Mouse (Mus musculus) embryonic facial prominence, embryonic 15.5 days (tissue): ENCODE data around the gene Hsd11b2. TPM values are rescaled to one million over a fixed set of nuclear protein-coding genes. Genes with fewer than 3 reads are reported as not detected.

Source experiments
- ATAC-seq: fragments of 200-750 bp; cut with Nextera tagmentation; 2 replicates; pipeline ENCODE4 v1.8.0; 2017; ENCODE audit warnings: low read depth, moderate TSS enrichment; ENCODE audit not compliant: insufficient number of reproducible peaks, low FRiP score, low TSS enrichment
- H3K27ac ChIP-seq: fragments of 300-500 bp; sonication (generic); replicated peaks from 2 replicates; pipeline ENCODE4 v1.5.1; 2015; ENCODE audit warnings: mild to moderate bottlenecking, inconsistent platforms
- H3K27me3 ChIP-seq: fragments of 300-500 bp; sonication (generic); 2 replicates; pipeline ENCODE4 v1.6.1; 2015; ENCODE audit warnings: inconsistent platforms
- H3K36me3 ChIP-seq: fragments of 300-500 bp; sonication (generic); 2 replicates; pipeline ENCODE4 v1.6.1; 2015; ENCODE audit warnings: mild to moderate bottlenecking, inconsistent platforms
- H3K4me1 ChIP-seq: fragments of 300-500 bp; sonication (generic); 2 replicates; pipeline ENCODE4 v1.6.1; 2015; ENCODE audit warnings: inconsistent platforms
- H3K4me2 ChIP-seq: fragments of 300-500 bp; sonication (generic); replicated peaks from 2 replicates; pipeline ENCODE4 v1.6.1; 2015; ENCODE audit warnings: mild to moderate bottlenecking, inconsistent platforms
- H3K4me3 ChIP-seq: fragments of 300-500 bp; sonication (generic); replicated peaks from 2 replicates; pipeline ENCODE4 v1.5.1; 2015; ENCODE audit warnings: mild to moderate bottlenecking, inconsistent platforms
- H3K9ac ChIP-seq: fragments of 300-500 bp; sonication (generic); 2 replicates; pipeline ENCODE4 v1.6.1; 2015; ENCODE audit warnings: inconsistent platforms
- H3K9me3 ChIP-seq: fragments of 300-500 bp; sonication (generic); replicated peaks from 2 replicates; pipeline ENCODE4 v1.6.1; 2016; ENCODE audit warnings: inconsistent platforms
- whole genome bisulfite sequencing: fragments of 180-500 bp; shearing (Covaris S2); methylation state at CpG from one replicate; pipeline ENCODE4 v1.1.7; 2015; 5-methylcytosine and 5-hydroxymethylcytosine counted together
- polyA plus RNA-seq: library from polyadenylated mRNA; unstranded; fragments of >200 nt; fragmentation: Nextera tagmentation; extraction: Ambion mirVana; gene quantifications from 2 replicates; pipeline ENCODE4 v1.2.1, GENCODE M21; 2015

Gene Hsd11b2
- polyA plus RNA-seq, 1 experiment from 2014 or later, result 1.4 TPM

GRCm38 (mm10) chr8:105474680-105475079 lies 43.9 kb upstream of the Hsd11b2 start:
- H3K27me3 ChIP-seq, result peaks cover 12% of the 10 kb centered on the region

GRCm38 (mm10) chr8:105475254-105475653 lies 43.3 kb upstream of the Hsd11b2 start:
- Histone ChIP-seq H3K9me3 (no peaks in the 10 kb centered on the region), H3K27me3 (peaks cover 12% of the 10 kb centered on the region), H3K4me3 (no peak overlapping the region), H3K27ac (0 out of 2 replicates have a peak overlapping the region, but pooled peaks have one; percentile 34), H3K9ac (no peak overlapping the region), H3K36me3 (peaks cover 50% of the 10 kb centered on the region), H3K4me1 (peaks cover 38% of the 10 kb centered on the region), H3K4me2 (no peak overlapping the region)
- no peak for ATAC-seq
- WGBS, result 55% methylated on average over 4 of the region's 4 CpGs

More at GRCm38 (mm10) chr8:105474680-105475079, 43.9 kb upstream of the Hsd11b2 start:
- Histone ChIP-seq H3K4me2 (no peak overlapping the region), H3K4me3 (no peak overlapping the region), H3K9ac (no peak overlapping the region), H3K4me1 (peaks cover 44% of the 10 kb centered on the region), H3K9me3 (no peaks in the 10 kb centered on the region), H3K36me3 (peaks cover 50% of the 10 kb centered on the region), H3K27ac (peak overlapping the region; percentile 34; the same call in 1 of the 2 replicates)
- no peak for ATAC-seq
- 33% methylated on average over 5 of the region's 5 CpGs for WGBS

- peaks cover 34% of the 10 kb centered on the region for H3K4me1 ChIP-seq
- no peaks in the 10 kb centered on the region for H3K9me3 ChIP-seq
- H3K36me3 ChIP-seq, result peaks cover 50% of the 10 kb centered on the region
- no peak for ATAC-seq
- H3K27me3 ChIP-seq, result peaks cover 12% of the 10 kb centered on the region
- H3K4me2 ChIP-seq, result no peak overlapping the region
- 91% methylated on average over 8 of the region's 8 CpGs for WGBS
- no peak overlapping the region for H3K27ac ChIP-seq
- no peak overlapping the region for H3K9ac ChIP-seq
- H3K4me3 ChIP-seq, result no peak overlapping the region
These were observed 42.8 kb upstream of the Hsd11b2 start for GRCm38 (mm10) chr8:105475742-105476141.

GRCm38 (mm10) chr8:105476161-105476560 lies 42.4 kb upstream of the Hsd11b2 start:
- 87% methylated on average over 7 of the region's 7 CpGs for WGBS
- H3K9me3 ChIP-seq, result no peaks in the 10 kb centered on the region
- H3K4me2 ChIP-seq, result no peak overlapping the region
- no peak overlapping the region for H3K9ac ChIP-seq
- peaks cover 50% of the 10 kb centered on the region for H3K36me3 ChIP-seq
- H3K4me3 ChIP-seq, result no peak overlapping the region
- H3K4me1 ChIP-seq, result peaks cover 33% of the 10 kb centered on the region
- H3K27ac ChIP-seq, result no peak overlapping the region
- H3K27me3 ChIP-seq, result peaks cover 12% of the 10 kb centered on the region
- no peak for ATAC-seq

- no peaks in the 10 kb centered on the region for H3K9me3 ChIP-seq
- peaks cover 12% of the 10 kb centered on the region for H3K27me3 ChIP-seq
- peaks cover 31% of the 10 kb centered on the region for H3K4me1 ChIP-seq
- WGBS, result 46% methylated on average over 25 of the region's 25 CpGs
- H3K9ac ChIP-seq, result no peak overlapping the region
- no peak overlapping the region for H3K27ac ChIP-seq
- H3K4me2 ChIP-seq, result no peak overlapping the region
- no peak for ATAC-seq
- peaks cover 50% of the 10 kb centered on the region for H3K36me3 ChIP-seq
- H3K4me3 ChIP-seq, result no peak overlapping the region
These were observed 41.7 kb upstream of the Hsd11b2 start for GRCm38 (mm10) chr8:105476628-105477413.

GRCm38 (mm10) chr8:105477792-105478191 lies 40.8 kb upstream of the Hsd11b2 start:
- H3K36me3 ChIP-seq, result peaks cover 43% of the 10 kb centered on the region
- no peak for ATAC-seq
- H3K4me1 ChIP-seq, result peaks cover 37% of the 10 kb centered on the region
- no peak overlapping the region for H3K4me2 ChIP-seq
- no peak overlapping the region for H3K9ac ChIP-seq
- H3K27me3 ChIP-seq, result peaks cover 7% of the 10 kb centered on the region
- no peaks in the 10 kb centered on the region for H3K9me3 ChIP-seq
- no peak overlapping the region for H3K4me3 ChIP-seq
- WGBS, result 77% methylated on average over 3 of the region's 3 CpGs
- H3K27ac ChIP-seq, result no peak overlapping the region

- H3K27me3 ChIP-seq, result no peaks in the 10 kb centered on the region
- no peak overlapping the region for H3K4me3 ChIP-seq
- H3K4me2 ChIP-seq, result no peak overlapping the region
- H3K9me3 ChIP-seq, result no peaks in the 10 kb centered on the region
- 27% methylated on average over 2 of the region's 2 CpGs for WGBS
- H3K4me1 ChIP-seq, result peaks cover 38% of the 10 kb centered on the region
- H3K27ac ChIP-seq, result no peak overlapping the region
- peaks cover 34% of the 10 kb centered on the region for H3K36me3 ChIP-seq
- H3K9ac ChIP-seq, result no peak overlapping the region
- ATAC-seq, result no peak
These were observed 37.5 kb upstream of the Hsd11b2 start for GRCm38 (mm10) chr8:105481013-105481412.

GRCm38 (mm10) chr8:105481453-105481852 lies 37.1 kb upstream of the Hsd11b2 start:
- Histone ChIP-seq H3K36me3 (peaks cover 31% of the 10 kb centered on the region), H3K27ac (no peak overlapping the region), H3K4me3 (no peak overlapping the region), H3K4me2 (no peak overlapping the region), H3K9me3 (no peaks in the 10 kb centered on the region), H3K4me1 (peaks cover 38% of the 10 kb centered on the region), H3K27me3 (no peaks in the 10 kb centered on the region), H3K9ac (no peak overlapping the region)
- no peak for ATAC-seq
- 76% methylated on average over 6 of the region's 6 CpGs for WGBS

- 79% methylated on average over 8 of the region's 8 CpGs for WGBS
- Histone ChIP-seq H3K9ac (no peak overlapping the region), H3K9me3 (no peaks in the 10 kb centered on the region), H3K4me1 (peaks cover 32% of the 10 kb centered on the region), H3K27me3 (no peaks in the 10 kb centered on the region), H3K36me3 (peaks cover 26% of the 10 kb centered on the region), H3K27ac (no peak overlapping the region), H3K4me3 (no peak overlapping the region), H3K4me2 (no peak overlapping the region)
- ATAC-seq, result no peak
These were observed 36.4 kb upstream of the Hsd11b2 start for GRCm38 (mm10) chr8:105482123-105482522.

- 30% methylated on average over 14 of the region's 14 CpGs for WGBS
- Histone ChIP-seq H3K4me2 (no peak overlapping the region), H3K9me3 (no peaks in the 10 kb centered on the region), H3K27me3 (no peaks in the 10 kb centered on the region), H3K4me3 (no peak overlapping the region), H3K36me3 (peaks cover 18% of the 10 kb centered on the region), H3K9ac (no peak overlapping the region), H3K4me1 (peaks cover 32% of the 10 kb centered on the region), H3K27ac (peak overlapping the region; percentile 70)
- 0 out of 2 replicates have a peak, but pooled peaks have one; percentile 25 for ATAC-seq
These were observed 35.1 kb upstream of the Hsd11b2 start for GRCm38 (mm10) chr8:105483212-105484029.

- Histone ChIP-seq H3K4me2 (no peak overlapping the region), H3K27me3 (no peaks in the 10 kb centered on the region), H3K4me3 (no peak overlapping the region), H3K4me1 (peaks cover 32% of the 10 kb centered on the region), H3K9me3 (no peaks in the 10 kb centered on the region), H3K27ac (peak overlapping the region; percentile 70), H3K9ac (no peak overlapping the region), H3K36me3 (peaks cover 13% of the 10 kb centered on the region; the same call in 1 of the 2 replicates)
- WGBS, result 30% methylated on average over 3 of the region's 3 CpGs
- peak; percentile 52; the same call in 1 of the 2 replicates for ATAC-seq
These were observed 34.6 kb upstream of the Hsd11b2 start for GRCm38 (mm10) chr8:105484030-105484368.
